Mouse (Mus musculus): ENCODE measurements around the gene Acot2.

Gene Acot2

GRCm38 (mm10) chr12:84038691-84039111 is 51.0 kb downstream of the Acot2 start, which contains the start of gene Gm49366:
Gm49366 (plus strand) TSS chr12:84038935.
- DNase-seq, result peak; percentile 62

- DNase-seq, result no peak
These were observed 54.6 kb downstream of the Acot2 start for GRCm38 (mm10) chr12:84042248-84042647.

All from cerebellum, adult 11-12 months (tissue).